Mouse (Mus musculus) cerebellum, adult 2 months (tissue): ENCODE measurements around the gene Zfp706.

Source experiments
- CTCF ChIP-seq: fragments of 200-500 bp; IDR thresholded peaks from 2 replicates; pipeline ENCODE4 v1.5.1; 2011; ENCODE audit warnings: low read depth, mild to moderate bottlenecking, control low read depth, low read length, moderate library complexity, borderline replicate concordance; ENCODE audit not compliant: insufficient read depth
- POLR2A ChIP-seq: fragments of 200-500 bp; IDR thresholded peaks from 2 replicates; pipeline ENCODE4 v1.6.1; 2011; ENCODE audit warnings: low read length, control low read depth, borderline replicate concordance; ENCODE audit not compliant: insufficient read depth

- no peak for TF ChIP-seq POLR2A
- TF ChIP-seq CTCF, result no peak
Measured at GRCm38 (mm10) chr15:36989922-36990321, 17.7 kb downstream of the Zfp706 start.
